Mouse (Mus musculus) cortical plate, adult 2 months (tissue): ENCODE measurements around the gene Prss36.

Source experiments
- CTCF ChIP-seq: fragments of 200-500 bp; IDR thresholded peaks from 2 replicates; pipeline ENCODE4 v1.5.1; 2011; ENCODE audit warnings: mild to moderate bottlenecking, control low read depth, low read length; ENCODE audit not compliant: insufficient read depth; ENCODE audit errors: extremely low read depth
- POLR2A ChIP-seq: fragments of 200-500 bp; IDR thresholded peaks from 2 replicates; pipeline ENCODE4 v1.6.1; 2011; ENCODE audit warnings: mild to moderate bottlenecking, low read length, control low read depth; ENCODE audit not compliant: insufficient read depth; ENCODE audit errors: extremely low read depth

DNA sequence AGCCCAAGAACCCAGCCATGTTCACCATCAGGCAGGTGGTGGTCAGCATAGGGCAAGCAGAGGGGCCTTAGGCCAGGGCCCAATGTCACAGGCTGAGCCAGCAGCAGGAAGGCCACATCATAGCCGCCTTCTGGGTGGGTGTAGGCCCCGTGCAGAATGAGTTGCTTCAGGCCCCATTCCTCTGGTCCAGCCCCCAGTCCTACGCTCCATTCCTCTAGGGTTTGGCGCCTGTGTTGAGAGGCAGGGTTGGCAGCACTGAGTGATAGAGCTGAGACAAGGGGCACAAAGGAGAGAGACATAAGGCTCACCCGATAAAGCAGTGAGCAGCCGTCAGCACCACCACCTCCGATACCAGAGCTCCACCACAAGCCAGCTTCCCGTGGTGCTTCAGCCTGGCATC is 59.3 kb downstream of the Prss36 start:
- TF ChIP-seq POLR2A (no peak), CTCF (no peak)
